Mouse (Mus musculus) CH12.LX (cell line): ENCODE measurements around the gene Cdc14a. TPM values are rescaled to one million over a fixed set of nuclear protein-coding genes. Genes with fewer than 3 reads are reported as not detected.
A peak's percentile ranks its signal among the peaks of the same experiment; 100 is the strongest.

Source experiments
- DNase-seq: peaks from one replicate; pipeline ENCODE4 v3.0.0-alpha.2; 2013; ENCODE audit errors: extremely low read depth
- H3K27ac ChIP-seq: 2 replicates; pipeline ENCODE4 v1.5.1; 2012; ENCODE audit warnings: low read depth, mild to moderate bottlenecking, control low read depth, moderate library complexity; ENCODE audit not compliant: insufficient read depth
- H3K27me3 ChIP-seq: replicated peaks from 2 replicates; pipeline ENCODE3; 2012; ENCODE audit warnings: inconsistent platforms
- H3K36me3 ChIP-seq, 2 experiments: replicated peaks in 1 of 2; 2 replicates each; pipeline versions ENCODE3 to v1.6.1; 2012; ENCODE audit warnings: inconsistent platforms in 1 of 2, low read length in 1 of 2, mild to moderate bottlenecking in 1 of 2, mixed read lengths in 1 of 2, moderate library complexity in 1 of 2; ENCODE audit not compliant: control insufficient read depth in 1 of 2, insufficient read depth in 1 of 2
- H3K4me1 ChIP-seq, 2 experiments: 2 replicates each; pipeline ENCODE4 v1.6.1; 2012; ENCODE audit warnings: inconsistent platforms in 1 of 2, moderate library complexity in 1 of 2; ENCODE audit not compliant: insufficient read depth in 2 of 2, control insufficient read depth in 1 of 2
- H3K4me2 ChIP-seq: 2 replicates; pipeline ENCODE4 v1.6.1; 2012; ENCODE audit warnings: low read depth, mild to moderate bottlenecking, control low read depth; ENCODE audit not compliant: poor library complexity, insufficient read depth, severe bottlenecking
- H3K4me3 ChIP-seq, 3 experiments: fragments of 150-350 bp in 1 of 3; sonication (generic) in 1 of 3; replicated peaks in 1 of 3; 2 replicates each; pipeline versions ENCODE3 to v1.5.1; 2011 to 2012; ENCODE audit warnings: low read depth in 2 of 3, low read length in 2 of 3, mild to moderate bottlenecking in 2 of 3, moderate library complexity in 2 of 3, control low read depth in 1 of 3, improper control_type of control experiment in 1 of 3, inconsistent platforms in 1 of 3, mixed read lengths in 1 of 3; ENCODE audit not compliant: poor library complexity in 1 of 3
- H3K79me2 ChIP-seq: replicated peaks from 2 replicates; pipeline ENCODE4 v1.6.1; 2012; ENCODE audit warnings: mild to moderate bottlenecking, moderate library complexity; ENCODE audit not compliant: control insufficient read depth, poor library complexity, insufficient read depth, severe bottlenecking; ENCODE audit errors: extremely low read depth
- H3K9ac ChIP-seq: 2 replicates; pipeline ENCODE4 v1.6.1; 2012; ENCODE audit warnings: low read depth, mild to moderate bottlenecking, control low read depth, moderate library complexity; ENCODE audit not compliant: insufficient read depth
- H3K9me3 ChIP-seq: replicated peaks from 2 replicates; pipeline ENCODE3; 2012; ENCODE audit warnings: low read length, inconsistent platforms, mixed read lengths
- BHLHE40 ChIP-seq: IDR thresholded peaks from 2 replicates; pipeline ENCODE4 v1.6.1; 2011; ENCODE audit warnings: mild to moderate bottlenecking, low read depth, low read length, improper control_type of control experiment
- CHD1 ChIP-seq: IDR thresholded peaks from 2 replicates; pipeline ENCODE4 v1.6.1; 2012; ENCODE audit warnings: low read depth, low read length, improper control_type of control experiment, inconsistent platforms
- CHD2 ChIP-seq: IDR thresholded peaks from 2 replicates; pipeline ENCODE4 v1.6.1; 2011; ENCODE audit warnings: low read length, improper control_type of control experiment
- CTCF ChIP-seq, 2 experiments: IDR thresholded peaks in 1 of 2; conservative IDR thresholded peaks in 1 of 2; 2 replicates each; pipeline ENCODE4 v1.5.1; 2011 to 2012; ENCODE audit warnings: low read depth in 2 of 2, low read length in 2 of 2, improper control_type of control experiment in 1 of 2, inconsistent platforms in 1 of 2, mild to moderate bottlenecking in 1 of 2, moderate library complexity in 1 of 2
- E2F4 ChIP-seq: IDR thresholded peaks from 2 replicates; pipeline ENCODE4 v1.6.1; 2011; ENCODE audit warnings: low read depth, low read length, improper control_type of control experiment; ENCODE audit not compliant: insufficient replicate concordance
- ELF1 ChIP-seq: IDR thresholded peaks from 2 replicates; pipeline ENCODE4 v1.6.1; 2014; ENCODE audit warnings: low read depth, mild to moderate bottlenecking, inconsistent platforms, low read length, improper control_type of control experiment
- EP300 ChIP-seq: IDR thresholded peaks from 2 replicates; pipeline ENCODE4 v1.6.1; 2011; ENCODE audit warnings: low read length, improper control_type of control experiment
- ETS1 ChIP-seq: conservative IDR thresholded peaks from 2 replicates; pipeline ENCODE4 v1.6.1; 2012; ENCODE audit warnings: low read depth, mild to moderate bottlenecking, inconsistent platforms, low read length, improper control_type of control experiment, moderate library complexity
- GABPA ChIP-seq: IDR thresholded peaks from 2 replicates; pipeline ENCODE4 v1.6.1; 2012; ENCODE audit warnings: low read depth, low read length, improper control_type of control experiment, inconsistent platforms; ENCODE audit not compliant: insufficient replicate concordance
- HCFC1 ChIP-seq: IDR thresholded peaks from 2 replicates; pipeline ENCODE4 v1.6.1; 2012; ENCODE audit warnings: low read depth, mild to moderate bottlenecking, inconsistent platforms, low read length, improper control_type of control experiment
- IRF4 ChIP-seq: IDR thresholded peaks from 2 replicates; pipeline ENCODE4 v1.6.1; 2014; ENCODE audit warnings: low read depth, mild to moderate bottlenecking, inconsistent platforms, low read length, improper control_type of control experiment
- JUN ChIP-seq: IDR thresholded peaks from 2 replicates; pipeline ENCODE4 v1.6.1; 2011; ENCODE audit warnings: low read depth, mild to moderate bottlenecking, low read length, improper control_type of control experiment, moderate library complexity; ENCODE audit not compliant: insufficient read depth
- JUND ChIP-seq: conservative IDR thresholded peaks from 2 replicates; pipeline ENCODE4 v1.6.1; 2011; ENCODE audit warnings: low read depth, low read length, improper control_type of control experiment
- MAFK ChIP-seq: IDR thresholded peaks from 2 replicates; pipeline ENCODE4 v1.6.1; 2011; ENCODE audit warnings: low read length, improper control_type of control experiment; ENCODE audit not compliant: insufficient replicate concordance
- MAX ChIP-seq: IDR thresholded peaks from 2 replicates; pipeline ENCODE4 v1.6.1; 2011; ENCODE audit warnings: low read length, improper control_type of control experiment
- MEF2A ChIP-seq: IDR thresholded peaks from 2 replicates; pipeline ENCODE4 v1.6.1; 2014; ENCODE audit warnings: low read depth, mild to moderate bottlenecking, inconsistent platforms, low read length, improper control_type of control experiment, borderline replicate concordance
- MXI1 ChIP-seq: IDR thresholded peaks from 2 replicates; pipeline ENCODE4 v1.6.1; 2011; ENCODE audit warnings: mild to moderate bottlenecking, low read depth, low read length, improper control_type of control experiment
- MYC ChIP-seq: IDR thresholded peaks from 2 replicates; pipeline ENCODE4 v1.6.1; 2011; ENCODE audit warnings: low read depth, mild to moderate bottlenecking, improper control_type of control experiment, low read length
- NELFE ChIP-seq: IDR thresholded peaks from 2 replicates; pipeline ENCODE4 v1.6.1; 2011; ENCODE audit warnings: low read depth, low read length, improper control_type of control experiment
- NRF1 ChIP-seq: IDR thresholded peaks from 2 replicates; pipeline ENCODE4 v1.6.1; 2014; ENCODE audit warnings: low read depth, mild to moderate bottlenecking, inconsistent platforms, low read length, improper control_type of control experiment, moderate library complexity
- PAX5 ChIP-seq: IDR thresholded peaks from 2 replicates; pipeline ENCODE4 v1.6.1; 2012; ENCODE audit warnings: low read length, inconsistent platforms, mixed read lengths
- POLR2A ChIP-seq: IDR thresholded peaks from 2 replicates; pipeline ENCODE4 v1.6.1; 2011; ENCODE audit warnings: low read depth, mild to moderate bottlenecking, improper control_type of control experiment, low read length
- POLR2AphosphoS2 ChIP-seq: IDR thresholded peaks from 2 replicates; pipeline ENCODE4 v1.6.1; 2011; ENCODE audit warnings: low read depth, low read length, improper control_type of control experiment
- RAD21 ChIP-seq: IDR thresholded peaks from 2 replicates; pipeline ENCODE4 v1.6.1; 2011; ENCODE audit warnings: low read depth, mild to moderate bottlenecking, low read length, improper control_type of control experiment, moderate library complexity
- RCOR1 ChIP-seq: conservative IDR thresholded peaks from 2 replicates; pipeline ENCODE4 v1.6.1; 2012; ENCODE audit warnings: low read depth, mild to moderate bottlenecking, inconsistent platforms, low read length, improper control_type of control experiment
- SIN3A ChIP-seq: IDR thresholded peaks from 2 replicates; pipeline ENCODE4 v1.6.1; 2012; ENCODE audit warnings: low read length, improper control_type of control experiment, inconsistent platforms
- SMC3 ChIP-seq: IDR thresholded peaks from 2 replicates; pipeline ENCODE4 v1.6.1; 2011; ENCODE audit warnings: low read depth, low read length, improper control_type of control experiment
- TBP ChIP-seq: conservative IDR thresholded peaks from 2 replicates; pipeline ENCODE4 v1.6.1; 2011; ENCODE audit warnings: low read depth, low read length, improper control_type of control experiment
- TCF12 ChIP-seq: IDR thresholded peaks from 2 replicates; pipeline ENCODE4 v1.6.1; 2014; ENCODE audit warnings: low read depth, mild to moderate bottlenecking, inconsistent platforms, low read length, improper control_type of control experiment
- UBTF ChIP-seq: IDR thresholded peaks from 2 replicates; pipeline ENCODE4 v1.6.1; 2012; ENCODE audit warnings: low read depth, mild to moderate bottlenecking, inconsistent platforms, low read length, improper control_type of control experiment, moderate library complexity
- USF1 ChIP-seq: IDR thresholded peaks from 2 replicates; pipeline ENCODE4 v1.6.1; 2014; ENCODE audit warnings: low read depth, mild to moderate bottlenecking, inconsistent platforms, low read length, improper control_type of control experiment
- USF2 ChIP-seq: conservative IDR thresholded peaks from 2 replicates; pipeline ENCODE4 v1.6.1; 2011; ENCODE audit warnings: low read depth, low read length, improper control_type of control experiment
- ZC3H11A ChIP-seq: IDR thresholded peaks from 2 replicates; pipeline ENCODE4 v1.6.1; 2012; ENCODE audit warnings: low read depth, mild to moderate bottlenecking, inconsistent platforms, low read length, improper control_type of control experiment
- ZKSCAN1 ChIP-seq: IDR thresholded peaks from 2 replicates; pipeline ENCODE4 v1.6.1; 2012; ENCODE audit warnings: low read depth, inconsistent platforms, low read length, improper control_type of control experiment, borderline replicate concordance
- ZNF384 ChIP-seq: IDR thresholded peaks from 2 replicates; pipeline ENCODE4 v1.6.1; 2012; ENCODE audit warnings: low read depth, low read length, improper control_type of control experiment, inconsistent platforms
- dilution Hi-C: fragments of 300-500 bp; cut with MboI; formaldehyde crosslinking; loops from 2 replicates; pipeline ENCODE4 v1.14.3; 2020; ENCODE audit warnings: low sequenced_read_pairs; ENCODE audit not compliant: extremely low pct_unique_long_range_greater_than_20kb, extremely low pct_ligation_motif_present
- in situ Hi-C: fragments of 300-500 bp; cut with MboI; formaldehyde crosslinking; loops from 3 replicates; pipeline ENCODE4 v1.14.3; 2019; ENCODE audit warnings: low sequenced_read_pairs, low pct_ligation_motif_present, low pct_unique_long_range_greater_than_20kb, mixed read lengths
- polyA plus RNA-seq: library from polyadenylated mRNA; unstranded; fragments of >175 nt; gene quantifications from 2 replicates; pipeline ENCODE4 v1.2.1, GENCODE M21; 2012; ENCODE audit warnings: low read depth; ENCODE audit not compliant: insufficient read length
- total RNA-seq, 2 experiments: library from RNA; depleted of rRNA; stranded (reverse); fragments of 300-350 nt in 1 of 2; fragments of >200 nt in 1 of 2; gene quantifications; 2 replicates each; pipeline ENCODE4 v1.2.3; 2012 to 2014

The Cdc14a gene
- total and polyA plus RNA-seq, 3 experiments: 9.4 to 12.1 (median 9.8) TPM

DNA sequence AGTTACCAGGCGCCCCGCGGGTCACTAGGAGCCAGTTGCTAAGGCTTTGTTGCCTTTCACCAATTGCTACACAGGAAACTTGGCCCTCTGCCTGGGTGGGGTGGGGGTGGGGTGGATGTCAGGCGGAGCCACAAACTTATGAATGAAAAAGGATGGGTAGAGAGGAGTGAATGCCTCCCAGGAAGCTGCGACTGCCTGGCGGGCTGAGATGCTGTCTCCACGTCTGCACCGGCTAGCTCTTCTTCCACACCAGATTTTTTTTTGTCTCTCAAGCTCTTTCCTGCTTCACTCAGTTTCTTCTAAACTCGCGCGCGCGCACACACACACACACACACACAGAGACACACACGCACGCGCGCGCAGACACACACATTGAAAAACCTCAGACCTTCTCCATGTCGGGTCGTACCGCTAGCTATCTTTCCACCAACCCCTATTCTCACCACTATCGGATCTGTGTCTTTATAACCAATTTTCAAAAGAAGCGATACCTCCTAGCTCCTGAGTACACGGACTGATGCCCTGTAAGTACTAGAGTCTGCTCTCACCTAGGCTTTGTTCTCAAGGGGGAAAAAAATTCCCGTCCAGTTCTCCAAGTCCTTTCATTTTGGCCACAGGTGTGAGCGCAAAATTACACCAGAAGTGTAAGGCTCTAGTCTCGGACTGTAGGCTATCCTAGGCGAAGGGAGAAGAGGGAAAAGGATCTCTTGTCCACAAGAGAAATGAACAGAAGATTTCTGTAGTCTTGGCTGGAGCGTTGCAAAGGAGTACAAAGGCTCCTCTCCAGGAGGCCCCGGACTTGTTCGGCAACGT lies 534 bp upstream of the Cdc14a start (continued):
- TF ChIP-seq MXI1: peak; percentile 35; the same call in 1 of the 2 replicates

DNA sequence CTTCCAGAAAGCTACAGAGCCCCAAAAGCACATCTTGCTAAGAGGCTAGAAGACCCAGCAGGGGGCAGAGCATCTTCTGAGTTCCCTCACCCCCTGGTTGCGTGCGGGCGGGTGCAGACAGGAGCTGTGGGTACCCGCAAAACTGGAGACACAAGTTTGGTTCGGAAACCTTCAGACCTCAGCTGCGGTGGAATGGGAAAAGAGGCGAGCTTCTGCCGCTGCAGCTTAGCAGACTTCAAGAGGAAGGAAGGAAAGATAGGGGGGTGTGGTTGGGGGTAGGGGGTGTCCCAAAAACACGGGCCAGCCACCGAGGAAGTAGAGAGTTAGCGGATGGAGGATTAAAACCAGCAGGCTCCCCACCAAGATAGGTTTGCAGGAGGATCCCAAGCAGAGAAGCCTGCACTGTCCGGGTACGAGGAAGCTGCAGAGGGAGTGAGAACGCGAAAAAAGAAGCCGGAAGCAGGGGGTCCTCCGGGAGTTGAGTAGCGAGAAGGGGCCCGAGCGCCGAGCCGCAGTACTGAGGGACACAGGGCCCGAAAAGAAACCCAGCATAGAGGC lies 958 bp downstream of the Cdc14a start:
- H3K9me3 ChIP-seq: peaks cover 4% of the 10 kb centered on the region
- H3K79me2 ChIP-seq: peaks cover 17% of the 10 kb centered on the region
- peak overlapping the region; percentile 89 for H3K9ac ChIP-seq
- peaks cover 16 to 36% of the 10 kb centered on the region in 2 experiments for H3K36me3 ChIP-seq
- H3K27ac ChIP-seq: peak overlapping the region; percentile 91
- H3K27me3 ChIP-seq: no peaks in the 10 kb centered on the region
- in situ Hi-C loops: loop anchor here (5.0 kb wide), 1 partner anchor 64 kb away; no protein-coding TSS in a partner anchor
- peak overlapping the region; percentile 87; the same call in 1 of the 2 replicates for H3K4me2 ChIP-seq
- dilution Hi-C loops: no loop called here
- peak overlapping the region; percentile 72 to 93 (median 82) for H3K4me3 ChIP-seq
- DNase-seq: peak; percentile 71
- peaks cover 9 to 38% of the 10 kb centered on the region in 2 experiments for H3K4me1 ChIP-seq
- TF ChIP-seq MAX: 0 out of 2 replicates have a peak, but pooled peaks have one; percentile 5
- TF ChIP-seq ELF1: peak; percentile 33; the same call in 1 of the 2 replicates
- no peak; the same call in 1 of the 2 replicates for TF ChIP-seq NELFE
- no peak for TF ChIP-seq PAX5
- no peak for TF ChIP-seq POLR2AphosphoS2
- no peak for TF ChIP-seq ETS1
- no peak for TF ChIP-seq USF2
- no peak for TF ChIP-seq UBTF
- TF ChIP-seq JUND: no peak
- no peak; the same call in 1 of the 2 replicates for TF ChIP-seq MYC
- TF ChIP-seq USF1: no peak
- TF ChIP-seq MXI1: peak; percentile 54; the same call in 1 of the 2 replicates
- no peak for TF ChIP-seq CHD2
- peak; percentile 57 for TF ChIP-seq RAD21
- TF ChIP-seq ZKSCAN1: no peak
- TF ChIP-seq TBP: no peak
- peak; percentile 68 for TF ChIP-seq SIN3A
- 0 out of 2 replicates have a peak, but pooled peaks have one; percentile 34 for TF ChIP-seq EP300
- peak; percentile 6; the same call in 1 of the 2 replicates for TF ChIP-seq ZC3H11A
- TF ChIP-seq GABPA: no peak
- no peak for TF ChIP-seq E2F4
- TF ChIP-seq ZNF384: 0 out of 2 replicates have a peak, but pooled peaks have one; percentile 12
- TF ChIP-seq MEF2A: no peak
- peak; percentile 84 for TF ChIP-seq SMC3
- peak in 1 of 2 experiments; percentile 72; a peak in 2 of 4 replicates for TF ChIP-seq CTCF (conservative IDR thresholded peaks at IDR 0.05 in 1 of 2, IDR thresholded peaks at IDR 0.05 in 1 of 2; ENCODE audit: low read depth in 2 of 2, low read length in 2 of 2)
- TF ChIP-seq BHLHE40: peak; percentile 51
- peak; percentile 54 for TF ChIP-seq TCF12
- no peak for TF ChIP-seq JUN
- TF ChIP-seq RCOR1: no peak
- no peak for TF ChIP-seq HCFC1
- TF ChIP-seq CHD1: no peak
- TF ChIP-seq MAFK: no peak
- 0 out of 2 replicates have a peak, but pooled peaks have one; percentile 28 for TF ChIP-seq NRF1
- 0 out of 2 replicates have a peak, but pooled peaks have one; percentile 32 for TF ChIP-seq POLR2A
- peak; percentile 53; the same call in 1 of the 2 replicates for TF ChIP-seq IRF4
